Mouse (Mus musculus) heart, postnatal 0 days (tissue): Measurements from ENCODE around the gene Gm49661. TPM values are rescaled to one million over a fixed set of nuclear protein-coding genes. Genes with fewer than 3 reads are reported as not detected.

Source experiments
- ATAC-seq: fragments of 200-750 bp; cut with Nextera tagmentation; 2 replicates; pipeline ENCODE4 v1.8.0; 2017; ENCODE audit warnings: low read depth, moderate number of reproducible peaks, moderate library complexity; ENCODE audit not compliant: insufficient read depth
- DNase-seq: peaks from one replicate; pipeline ENCODE4 v3.0.0-alpha.2; 2016; ENCODE audit warnings: low spot score
- H3K27ac ChIP-seq: fragments of 300-500 bp; sonication (generic); 2 replicates; pipeline ENCODE4 v1.5.1; 2014; ENCODE audit warnings: low read depth, mild to moderate bottlenecking
- H3K27me3 ChIP-seq: fragments of 300-500 bp; sonication (generic); 2 replicates; pipeline ENCODE4 v1.6.1; 2014; ENCODE audit warnings: low read length, mixed read lengths; ENCODE audit not compliant: control insufficient read depth, insufficient read depth
- H3K36me3 ChIP-seq: fragments of 300-500 bp; sonication (generic); replicated peaks from 2 replicates; pipeline ENCODE4 v1.6.1; 2014; ENCODE audit warnings: low read length, mixed read lengths; ENCODE audit not compliant: control insufficient read depth, insufficient read depth
- H3K4me1 ChIP-seq: fragments of 300-500 bp; sonication (generic); 2 replicates; pipeline ENCODE4 v1.6.1; 2014; ENCODE audit warnings: antibody characterized with exemption; ENCODE audit not compliant: control insufficient read depth, insufficient read depth
- H3K4me2 ChIP-seq: fragments of 300-500 bp; sonication (generic); 2 replicates; pipeline ENCODE4 v1.6.1; 2014; ENCODE audit warnings: low read depth, mild to moderate bottlenecking, low read length, moderate library complexity
- H3K4me3 ChIP-seq: fragments of 300-500 bp; sonication (generic); 2 replicates; pipeline ENCODE4 v1.5.1; 2014; ENCODE audit warnings: low read depth, low read length
- H3K9ac ChIP-seq: fragments of 300-500 bp; sonication (generic); replicated peaks from 2 replicates; pipeline ENCODE4 v1.6.1; 2014; ENCODE audit warnings: low read depth, low read length, mixed read lengths
- H3K9me3 ChIP-seq: fragments of 300-500 bp; sonication (generic); replicated peaks from 2 replicates; pipeline ENCODE4 v1.6.1; 2016; ENCODE audit warnings: low read length; ENCODE audit not compliant: control insufficient read depth
- CTCF ChIP-seq: IDR thresholded peaks from 2 replicates; pipeline ENCODE4 v1.5.1; 2016; ENCODE audit warnings: antibody characterized with exemption, control low read depth, low read depth
- EP300 ChIP-seq: IDR thresholded peaks from 2 replicates; pipeline ENCODE4 v1.6.1; 2016; ENCODE audit warnings: antibody characterized with exemption, low read depth
- WGBS: fragments of 180-500 bp; shearing (Covaris S2); extraction: QIAGEN DNeasy Blood & Tissue Kit; methylation state at CpG from one replicate; pipeline ENCODE4 v1.1.7; 2014; 5-methylcytosine and 5-hydroxymethylcytosine counted together
- microRNA-seq: library from miRNA; unstranded; fragments of <30 nt; microRNA quantifications from one replicate; pipeline ENCODE4, GENCODE M21; 2016
- polyA plus RNA-seq: library from polyadenylated mRNA; unstranded; fragments of >200 nt; fragmentation: Nextera tagmentation; extraction: Ambion mirVana; gene quantifications from 2 replicates; pipeline ENCODE4 v1.2.1, GENCODE M21; 2015
- total RNA-seq: library from RNA; depleted of rRNA; stranded (reverse); fragments of >200 nt; gene quantifications from 2 replicates; pipeline ENCODE4 v1.2.3, GENCODE M21; 2014; ENCODE audit warnings: low replicate concordance; rRNA removed

Gene Gm49661
- total and polyA plus RNA-seq, 2 experiments from 2014 or later: not detected

DNA sequence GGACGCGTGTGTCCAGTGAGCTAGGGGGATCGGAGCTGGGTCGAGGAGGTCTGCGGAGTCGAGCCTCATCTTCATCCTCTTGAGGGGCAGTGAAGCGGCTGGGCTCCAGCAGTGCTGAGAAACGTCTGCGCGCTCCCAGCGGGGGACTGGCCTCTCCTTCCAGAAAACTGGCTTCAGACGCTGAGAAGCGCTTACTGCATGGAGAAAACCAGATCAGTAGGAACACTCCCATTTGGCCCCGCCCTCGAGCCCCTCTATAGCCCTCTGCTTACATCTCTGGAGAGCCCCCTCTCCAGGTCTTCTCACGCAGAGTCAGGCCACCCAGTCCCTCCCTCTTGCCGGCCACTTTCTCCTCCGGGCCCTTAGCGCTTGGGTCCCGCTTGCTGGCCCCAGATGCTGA, 51.5 kb downstream of the Gm49661 start:
- Histone ChIP-seq H3K4me2 (no peak overlapping the region), H3K4me3 (no peak overlapping the region), H3K36me3 (no peaks in the 10 kb centered on the region), H3K9ac (no peak overlapping the region), H3K4me1 (peaks cover 8% of the 10 kb centered on the region; the same call in 1 of the 2 replicates), H3K27me3 (peaks cover 38% of the 10 kb centered on the region), H3K9me3 (peaks cover 5% of the 10 kb centered on the region), H3K27ac (no peak overlapping the region)
- DNase-seq (no peak), ATAC-seq (no peak)
- TF ChIP-seq CTCF: no peak
- no peak for TF ChIP-seq EP300
- 30% methylated on average over 20 of the region's 20 CpGs for WGBS

Small RNA genes within 50 kb of the gene (microRNA-seq; reads per million reads assigned to microRNA genes)
- gene Gm24197: not detected

Other genes with a start within 250 kb of the Gm49661 start
- gene G430095P16Rik, start 246.4 kb downstream of the Gm49661 start, total RNA-seq: 1.0 TPM in 1 of 2 replicates, not detected in the other
- 3.0 and 3.1 TPM in 2 replicates for gene G430095P16Rik, start 246.4 kb downstream of the Gm49661 start, polyA plus RNA-seq
- 41.9 and 48.5 TPM in 2 replicates for gene Nfix, start 169.1 kb downstream of the Gm49661 start, total RNA-seq
- 18.2 TPM in 2 replicates for gene Nfix, start 169.1 kb downstream of the Gm49661 start, polyA plus RNA-seq
- gene Dand5, start 146.6 kb downstream of the Gm49661 start, total RNA-seq: 2.1 and 15.4 TPM in 2 replicates
- gene Dand5, start 146.6 kb downstream of the Gm49661 start, polyA plus RNA-seq: 6.2 and 8.0 TPM in 2 replicates
- 47.1 and 49.8 TPM in 2 replicates for gene Gadd45gip1, start 137.9 kb downstream of the Gm49661 start, total RNA-seq
- gene Gadd45gip1, start 137.9 kb downstream of the Gm49661 start, polyA plus RNA-seq: 48.1 and 50.0 TPM in 2 replicates
- gene Rad23a, start 128.8 kb downstream of the Gm49661 start, total RNA-seq: 89.2 and 126 TPM in 2 replicates
- gene Rad23a, start 128.8 kb downstream of the Gm49661 start, polyA plus RNA-seq: 111 and 125 TPM in 2 replicates
- 211 and 235 TPM in 2 replicates for gene Calr, start 122.5 kb downstream of the Gm49661 start, total RNA-seq
- gene Calr, start 122.5 kb downstream of the Gm49661 start, polyA plus RNA-seq: 201 and 266 TPM in 2 replicates
- gene Farsa, start 112.4 kb downstream of the Gm49661 start, total RNA-seq: 38.6 and 40.0 TPM in 2 replicates
- 36.3 and 38.3 TPM in 2 replicates for gene Farsa, start 112.4 kb downstream of the Gm49661 start, polyA plus RNA-seq
- gene Syce2, start 97.3 kb downstream of the Gm49661 start, total RNA-seq: 0.15 and 1.7 TPM in 2 replicates
- 9.7 and 11.8 TPM in 2 replicates for gene Syce2, start 97.3 kb downstream of the Gm49661 start, polyA plus RNA-seq
- 45.5 and 52.8 TPM in 2 replicates for gene Gcdh, start 75.5 kb downstream of the Gm49661 start, total RNA-seq
- 33.0 and 33.5 TPM in 2 replicates for gene Gcdh, start 75.5 kb downstream of the Gm49661 start, polyA plus RNA-seq
- not detected in 2 replicates for gene Klf1, start 67.5 kb downstream of the Gm49661 start, total RNA-seq
- 0.27 and 0.56 TPM in 2 replicates for gene Klf1, start 67.5 kb downstream of the Gm49661 start, polyA plus RNA-seq
- gene Dnase2a, start 60.9 kb downstream of the Gm49661 start, total RNA-seq: 6.0 and 11.0 TPM in 2 replicates
- 4.6 and 5.6 TPM in 2 replicates for gene Dnase2a, start 60.9 kb downstream of the Gm49661 start, polyA plus RNA-seq
- 0.08 TPM in 1 of 2 replicates, not detected in the other for gene Mast1, start 32.1 kb downstream of the Gm49661 start, total RNA-seq
- gene Mast1, start 32.1 kb downstream of the Gm49661 start, polyA plus RNA-seq: 0.05 TPM in 1 of 2 replicates, not detected in the other
- not detected in 2 replicates for gene Rtbdn, start 22.4 kb downstream of the Gm49661 start, total RNA-seq
- 0.10 TPM in 1 of 2 replicates, not detected in the other for gene Rtbdn, start 22.4 kb downstream of the Gm49661 start, polyA plus RNA-seq
- gene Prdx2, start 154 bp upstream of the Gm49661 start, total RNA-seq: 647 and 809 TPM in 2 replicates
- 758 and 782 TPM in 2 replicates for gene Prdx2, start 154 bp upstream of the Gm49661 start, polyA plus RNA-seq
- gene Rnaseh2a, start 334 bp upstream of the Gm49661 start, total RNA-seq: 57.9 and 76.4 TPM in 2 replicates
- gene Rnaseh2a, start 334 bp upstream of the Gm49661 start, polyA plus RNA-seq: 52.6 and 57.3 TPM in 2 replicates
- 28.9 and 39.6 TPM in 2 replicates for gene Junb, start 9.3 kb upstream of the Gm49661 start, total RNA-seq
- 10.3 and 13.0 TPM in 2 replicates for gene Junb, start 9.3 kb upstream of the Gm49661 start, polyA plus RNA-seq
- gene Hook2, start 21.2 kb upstream of the Gm49661 start, total RNA-seq: 1.9 and 4.8 TPM in 2 replicates
- 3.5 and 4.7 TPM in 2 replicates for gene Hook2, start 21.2 kb upstream of the Gm49661 start, polyA plus RNA-seq
- gene Best2, start 45.1 kb upstream of the Gm49661 start, total RNA-seq: not detected in 2 replicates
- not detected in 2 replicates for gene Best2, start 45.1 kb upstream of the Gm49661 start, polyA plus RNA-seq
- 134 and 152 TPM in 2 replicates for gene Asna1, start 55.8 kb upstream of the Gm49661 start, total RNA-seq
- 106 and 110 TPM in 2 replicates for gene Asna1, start 55.8 kb upstream of the Gm49661 start, polyA plus RNA-seq
- gene Trir, start 57.4 kb upstream of the Gm49661 start, total RNA-seq: 98.5 and 196 TPM in 2 replicates
- 62.4 and 66.5 TPM in 2 replicates for gene Trir, start 57.4 kb upstream of the Gm49661 start, polyA plus RNA-seq
- 27.4 and 34.8 TPM in 2 replicates for gene Tnpo2, start 67.5 kb upstream of the Gm49661 start, total RNA-seq
- 11.5 and 13.0 TPM in 2 replicates for gene Tnpo2, start 67.5 kb upstream of the Gm49661 start, polyA plus RNA-seq
- 29.1 and 32.6 TPM in 2 replicates for gene Fbxw9, start 90.6 kb upstream of the Gm49661 start, total RNA-seq
- gene Fbxw9, start 90.6 kb upstream of the Gm49661 start, polyA plus RNA-seq: 16.2 and 16.5 TPM in 2 replicates
- not detected in 2 replicates for gene Gm5741, start 98.5 kb upstream of the Gm49661 start, total RNA-seq
- not detected in 2 replicates for gene Gm5741, start 98.5 kb upstream of the Gm49661 start, polyA plus RNA-seq
- 25.9 and 48.2 TPM in 2 replicates for gene Dhps, start 102.3 kb upstream of the Gm49661 start, total RNA-seq
- gene Dhps, start 102.3 kb upstream of the Gm49661 start, polyA plus RNA-seq: 45.0 and 48.3 TPM in 2 replicates
- gene Wdr83os, start 111.3 kb upstream of the Gm49661 start, total RNA-seq: 101 and 116 TPM in 2 replicates
- 99.8 and 103 TPM in 2 replicates for gene Wdr83os, start 111.3 kb upstream of the Gm49661 start, polyA plus RNA-seq
- 16.2 and 31.0 TPM in 2 replicates for gene Wdr83, start 111.9 kb upstream of the Gm49661 start, total RNA-seq
- gene Wdr83, start 111.9 kb upstream of the Gm49661 start, polyA plus RNA-seq: 38.8 and 42.9 TPM in 2 replicates
- gene Man2b1, start 113.8 kb upstream of the Gm49661 start, total RNA-seq: 47.2 and 87.1 TPM in 2 replicates
- 24.0 and 24.9 TPM in 2 replicates for gene Man2b1, start 113.8 kb upstream of the Gm49661 start, polyA plus RNA-seq
- gene Zfp791, start 153.7 kb upstream of the Gm49661 start, total RNA-seq: 0.15 TPM in 1 of 2 replicates, not detected in the other
- 0.97 and 1.2 TPM in 2 replicates for gene Zfp791, start 153.7 kb upstream of the Gm49661 start, polyA plus RNA-seq
- gene Cks1brt, start 182.5 kb upstream of the Gm49661 start, total RNA-seq: not detected in 2 replicates
- gene Cks1brt, start 182.5 kb upstream of the Gm49661 start, polyA plus RNA-seq: not detected in 2 replicates